Mouse (Mus musculus): ENCODE results near the gene Slc48a1. TPM values are rescaled to one million over a fixed set of nuclear protein-coding genes. Genes with fewer than 3 reads are reported as not detected.

Slc48a1 gene
- polyA plus RNA-seq, 1 experiment from 2014 or later = 31.3 TPM

- WGBS = 35% methylated on average over 8 of the region's 8 CpGs
- Histone ChIP-seq H3K9me3 (no peaks in the 10 kb centered on the region), H3K27ac (peak overlapping the region; percentile 42), H3K4me3 (no peak overlapping the region), H3K27me3 (ENCODE audit: insufficient read depth, poor library complexity, severe bottlenecking) (peaks cover 15% of the 10 kb centered on the region), H3K36me3 (no peaks in the 10 kb centered on the region), H3K4me1 (replicated peaks) (peaks cover 54% of the 10 kb centered on the region)
- no peak for DNase-seq (ENCODE audit: low spot score)
Observed at GRCm38 (mm10) chr15:97837491-97838061, 59.3 kb downstream of the Slc48a1 start.

DNA sequence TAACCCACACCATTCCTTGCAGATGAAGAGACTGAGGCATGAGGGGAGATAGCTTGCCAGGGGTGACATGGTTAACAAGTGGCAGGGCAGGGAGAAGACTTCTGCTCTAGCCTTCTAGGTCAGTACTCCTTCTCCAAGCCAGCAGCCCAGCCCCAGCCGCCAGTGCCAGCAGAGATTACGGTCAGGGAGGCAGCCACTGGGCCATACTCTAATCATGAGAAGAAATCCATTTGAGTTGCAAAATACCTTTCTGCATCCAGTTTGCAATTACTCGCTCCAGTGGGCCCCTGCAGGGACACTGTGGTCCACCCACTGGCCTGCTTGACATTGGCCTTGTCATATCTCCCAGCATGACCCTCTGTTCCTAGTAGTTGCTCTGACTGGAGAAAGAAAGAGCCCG lies 60.1 kb downstream of the Slc48a1 start:
- H3K4me1 ChIP-seq (replicated peaks) = peaks cover 46% of the 10 kb centered on the region
- H3K36me3 ChIP-seq = no peaks in the 10 kb centered on the region
- no peak overlapping the region for H3K4me3 ChIP-seq
- DNase-seq (ENCODE audit: low spot score) = no peak
- 81% methylated on average over 4 of the region's 4 CpGs for WGBS
- H3K27me3 ChIP-seq (ENCODE audit: insufficient read depth, poor library complexity, severe bottlenecking) = peaks cover 13% of the 10 kb centered on the region
- H3K9me3 ChIP-seq = no peaks in the 10 kb centered on the region
- no peak overlapping the region for H3K27ac ChIP-seq

- H3K27ac ChIP-seq = no peak overlapping the region
- no peaks in the 10 kb centered on the region for H3K9me3 ChIP-seq
- H3K4me1 ChIP-seq (replicated peaks) = peaks cover 42% of the 10 kb centered on the region
- no peak for DNase-seq (ENCODE audit: low spot score)
- no peaks in the 10 kb centered on the region for H3K36me3 ChIP-seq
- H3K27me3 ChIP-seq (ENCODE audit: insufficient read depth, poor library complexity, severe bottlenecking) = peaks cover 6% of the 10 kb centered on the region
- WGBS = 100% methylated on average over 2 of the region's 2 CpGs
- H3K4me3 ChIP-seq = no peak overlapping the region
Observed at GRCm38 (mm10) chr15:97839012-97839411, 60.7 kb downstream of the Slc48a1 start.

GRCm38 (mm10) chr15:97839473-97839872 lies 61.2 kb downstream of the Slc48a1 start:
- no peaks in the 10 kb centered on the region for H3K36me3 ChIP-seq
- no peak overlapping the region for H3K4me3 ChIP-seq
- H3K9me3 ChIP-seq = no peaks in the 10 kb centered on the region
- peaks cover 4% of the 10 kb centered on the region; the same call in 1 of the 2 replicates for H3K27me3 ChIP-seq (ENCODE audit: insufficient read depth, poor library complexity, severe bottlenecking)
- peaks cover 45% of the 10 kb centered on the region for H3K4me1 ChIP-seq (replicated peaks)
- DNase-seq (ENCODE audit: low spot score) = no peak
- 65% methylated on average over 4 of the region's 4 CpGs for WGBS
- H3K27ac ChIP-seq = no peak overlapping the region

DNA sequence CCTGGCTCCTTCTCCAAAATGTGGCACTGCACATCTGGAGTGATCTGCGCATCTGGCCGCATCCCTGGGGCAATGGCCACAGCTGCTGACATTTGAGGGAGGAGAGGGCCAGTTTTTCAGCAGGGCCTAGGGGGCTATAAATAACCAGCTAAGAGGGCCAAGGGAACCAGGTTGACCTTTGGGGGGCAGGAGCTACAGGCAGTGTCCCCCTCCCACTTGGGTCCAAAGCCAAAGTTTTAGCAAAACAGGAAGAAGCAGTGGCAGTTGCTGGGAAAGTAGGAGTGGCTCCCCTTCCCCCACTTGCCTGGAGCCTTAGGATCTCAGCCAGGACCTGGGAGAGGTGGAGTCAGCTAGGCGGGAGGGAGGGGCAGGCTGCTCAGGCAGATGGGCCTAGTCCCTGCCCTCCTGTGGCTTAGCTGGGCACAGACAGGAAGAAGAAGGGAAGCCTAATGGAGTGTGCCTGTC lies 61.7 kb downstream of the Slc48a1 start:
- no peaks in the 10 kb centered on the region for H3K9me3 ChIP-seq
- peaks cover 4% of the 10 kb centered on the region; the same call in 1 of the 2 replicates for H3K27me3 ChIP-seq (ENCODE audit: insufficient read depth, poor library complexity, severe bottlenecking)
- peaks cover 48% of the 10 kb centered on the region for H3K4me1 ChIP-seq (replicated peaks)
- no peak overlapping the region for H3K4me3 ChIP-seq
- DNase-seq (ENCODE audit: low spot score) = peak; percentile 28
- no peaks in the 10 kb centered on the region for H3K36me3 ChIP-seq
- 0 out of 2 replicates have a peak overlapping the region, but pooled peaks have one; percentile 50 for H3K27ac ChIP-seq
- 35% methylated on average over 3 of the region's 3 CpGs for WGBS

GRCm38 (mm10) chr15:97840781-97841180 lies 62.5 kb downstream of the Slc48a1 start:
- H3K9me3 ChIP-seq = no peaks in the 10 kb centered on the region
- 91% methylated on average over 1 of the region's 1 CpGs for WGBS
- no peak for DNase-seq (ENCODE audit: low spot score)
- H3K27ac ChIP-seq = no peak overlapping the region
- H3K4me1 ChIP-seq (replicated peaks) = peaks cover 48% of the 10 kb centered on the region
- H3K27me3 ChIP-seq (ENCODE audit: insufficient read depth, poor library complexity, severe bottlenecking) = peaks cover 4% of the 10 kb centered on the region; the same call in 1 of the 2 replicates
- no peak overlapping the region for H3K4me3 ChIP-seq
- H3K36me3 ChIP-seq = no peaks in the 10 kb centered on the region

GRCm38 (mm10) chr15:97841383-97841782 lies 63.1 kb downstream of the Slc48a1 start:
- WGBS = 92% methylated on average over 6 of the region's 6 CpGs
- no peak overlapping the region for H3K4me3 ChIP-seq
- no peak overlapping the region for H3K27ac ChIP-seq
- no peak for DNase-seq (ENCODE audit: low spot score)
- peaks cover 44% of the 10 kb centered on the region for H3K4me1 ChIP-seq (replicated peaks)
- no peaks in the 10 kb centered on the region for H3K9me3 ChIP-seq
- H3K36me3 ChIP-seq = no peaks in the 10 kb centered on the region
- peaks cover 4% of the 10 kb centered on the region; the same call in 1 of the 2 replicates for H3K27me3 ChIP-seq (ENCODE audit: insufficient read depth, poor library complexity, severe bottlenecking)

DNA sequence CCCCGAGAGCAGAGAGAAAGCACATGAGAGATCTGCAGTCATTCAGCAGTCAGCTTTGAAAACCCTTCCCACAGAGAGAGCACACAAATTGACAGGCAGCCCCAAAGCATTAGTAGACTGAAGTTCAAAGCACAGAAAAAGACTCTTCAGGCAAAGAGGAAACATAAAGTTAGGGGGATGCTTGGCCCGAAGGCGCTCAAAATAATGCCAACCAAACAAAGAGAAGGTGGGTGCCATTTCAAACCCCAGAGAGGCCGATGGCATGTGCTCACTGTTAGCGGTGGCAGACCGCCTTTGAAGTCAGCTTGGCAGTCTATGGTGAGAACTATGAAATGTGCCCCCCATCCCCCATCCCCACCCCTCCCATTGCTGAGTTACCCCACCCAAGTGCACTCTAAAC lies 63.7 kb downstream of the Slc48a1 start:
- WGBS = 88% methylated on average over 6 of the region's 6 CpGs
- no peaks in the 10 kb centered on the region for H3K9me3 ChIP-seq
- H3K27ac ChIP-seq = no peak overlapping the region
- H3K4me1 ChIP-seq (replicated peaks) = peaks cover 42% of the 10 kb centered on the region
- H3K36me3 ChIP-seq = no peaks in the 10 kb centered on the region
- no peak overlapping the region for H3K4me3 ChIP-seq
- no peak for DNase-seq (ENCODE audit: low spot score)
- H3K27me3 ChIP-seq (ENCODE audit: insufficient read depth, poor library complexity, severe bottlenecking) = peaks cover 4% of the 10 kb centered on the region; the same call in 1 of the 2 replicates

Other genes starting within 250 kb of the Slc48a1 start
- 29.7 and 33.5 TPM in 2 replicates for gene Rpap3, start 72.7 kb upstream of the Slc48a1 start, polyA plus RNA-seq (2016; fragmentation: Nextera tagmentation; extraction: Ambion mirVana)
- gene Endou, start 47.2 kb upstream of the Slc48a1 start, polyA plus RNA-seq (2016; fragmentation: Nextera tagmentation; extraction: Ambion mirVana) = 0.07 and 0.08 TPM in 2 replicates
- gene Rapgef3, start 10.5 kb upstream of the Slc48a1 start, polyA plus RNA-seq (2016; fragmentation: Nextera tagmentation; extraction: Ambion mirVana) = 6.2 and 6.7 TPM in 2 replicates
- 25.7 and 32.7 TPM in 2 replicates for gene Hdac7, start 66.0 kb downstream of the Slc48a1 start, polyA plus RNA-seq (2016; fragmentation: Nextera tagmentation; extraction: Ambion mirVana)
- gene Vdr, start 132.1 kb downstream of the Slc48a1 start, polyA plus RNA-seq (2016; fragmentation: Nextera tagmentation; extraction: Ambion mirVana) = 0.51 and 1.0 TPM in 2 replicates
- gene Tmem106c, start 185.7 kb downstream of the Slc48a1 start, polyA plus RNA-seq (2016; fragmentation: Nextera tagmentation; extraction: Ambion mirVana) = 58.9 and 64.5 TPM in 2 replicates
- 196 and 224 TPM in 2 replicates for gene Col2a1, start 226.2 kb downstream of the Slc48a1 start, polyA plus RNA-seq (2016; fragmentation: Nextera tagmentation; extraction: Ambion mirVana)